In genomic region chr8:84203975-84204772, GRCm38 (mm10) we compare ENCODE assay signal across 8 mouse cellular contexts. TPM values are rescaled to one million over a fixed set of nuclear protein-coding genes. Genes with fewer than 3 reads are reported as not detected.
DNase-seq lines count a peak whose midpoint lies in the region; ATAC-seq and TF ChIP-seq lines count a peak whose summit lies in the region.

No protein-coding gene starts in this region.

- H3K27ac ChIP-seq in thymus, adult 2 months (ENCODE audit: control insufficient read depth, insufficient read depth, low read length) = peak overlapping the region; percentile 73
- peak overlapping the region; percentile 99 for H3K27ac ChIP-seq in embryonic facial prominence, embryonic 13.5 days
- peak overlapping the region; percentile 99 for H3K27ac ChIP-seq in heart, embryonic 16.5 days (ENCODE audit: low read length)
- H3K27ac ChIP-seq in macrophage = peak overlapping the region; percentile 99
- H3K27ac ChIP-seq in stomach, embryonic 16.5 days (ENCODE audit: low read length) = peak overlapping the region; percentile 98

- H3K79me2 ChIP-seq in macrophage (ENCODE audit: inconsistent target) = peaks cover 81% of the 10 kb centered on the region

- H3K4me1 ChIP-seq in thymus, adult 2 months (replicated peaks; ENCODE audit: control insufficient read depth, insufficient read depth, low read length) = peaks cover 65% of the 10 kb centered on the region
- H3K4me1 ChIP-seq in embryonic facial prominence, embryonic 13.5 days = peaks cover 79% of the 10 kb centered on the region
- H3K4me1 ChIP-seq in heart, embryonic 16.5 days (ENCODE audit: control insufficient read depth, insufficient read depth, low read length) = peaks cover 49% of the 10 kb centered on the region
- H3K4me1 ChIP-seq in stomach, embryonic 16.5 days (ENCODE audit: control insufficient read depth, insufficient read depth, low read length) = peaks cover 56% of the 10 kb centered on the region

- TF ChIP-seq CTCF in thymus, adult 2 months (IDR thresholded peaks at IDR 0.05; ENCODE audit: borderline replicate concordance, control insufficient read depth, extremely low read depth, insufficient read depth, low read length, poor library complexity) = no peak

- peak overlapping the region; percentile 95 for H3K9ac ChIP-seq in embryonic facial prominence, embryonic 13.5 days
- peak overlapping the region; percentile 97 for H3K9ac ChIP-seq in heart, embryonic 16.5 days (ENCODE audit: low read length)
- peak overlapping the region; percentile 85 for H3K9ac ChIP-seq in stomach, embryonic 16.5 days (ENCODE audit: low read length)

- H3K9me3 ChIP-seq in embryonic facial prominence, embryonic 13.5 days = no peaks in the 10 kb centered on the region
- no peaks in the 10 kb centered on the region for H3K9me3 ChIP-seq in heart, embryonic 16.5 days (replicated peaks; ENCODE audit: control insufficient read depth, low read length)
- H3K9me3 ChIP-seq in stomach, embryonic 16.5 days (replicated peaks; ENCODE audit: control insufficient read depth, low read length) = no peaks in the 10 kb centered on the region

- no peaks in the 10 kb centered on the region for H3K36me3 ChIP-seq in thymus, adult 2 months (ENCODE audit: control insufficient read depth, insufficient read depth, low read length)
- peaks cover 40% of the 10 kb centered on the region for H3K36me3 ChIP-seq in embryonic facial prominence, embryonic 13.5 days
- peaks cover 18% of the 10 kb centered on the region for H3K36me3 ChIP-seq in heart, embryonic 16.5 days (ENCODE audit: control insufficient read depth, insufficient read depth)
- peaks cover 18% of the 10 kb centered on the region; the same call in 1 of the 2 replicates for H3K36me3 ChIP-seq in macrophage (ENCODE audit: inconsistent target)
- peaks cover 13% of the 10 kb centered on the region for H3K36me3 ChIP-seq in stomach, embryonic 16.5 days (ENCODE audit: control insufficient read depth, insufficient read depth, low read length)

- H3K4me3 ChIP-seq in thymus, adult 2 months (ENCODE audit: control insufficient read depth, insufficient read depth, low read length) = peak overlapping the region; percentile 46
- H3K4me3 ChIP-seq in embryonic facial prominence, embryonic 13.5 days = peak overlapping the region; percentile 76
- H3K4me3 ChIP-seq in heart, embryonic 16.5 days (ENCODE audit: low read length) = peak overlapping the region; percentile 71
- peak overlapping the region; percentile 71 for H3K4me3 ChIP-seq in macrophage (ENCODE audit: inconsistent target)
- H3K4me3 ChIP-seq in stomach, embryonic 16.5 days (replicated peaks; ENCODE audit: low read length) = peak overlapping the region; percentile 90

- H3K4me2 ChIP-seq in embryonic facial prominence, embryonic 13.5 days = peak overlapping the region; percentile 94
- peak overlapping the region; percentile 96 for H3K4me2 ChIP-seq in heart, embryonic 16.5 days (ENCODE audit: low read depth, low read length)
- H3K4me2 ChIP-seq in stomach, embryonic 16.5 days (ENCODE audit: low read depth, low read length) = peak overlapping the region; percentile 94

- TF ChIP-seq POLR2A in thymus, adult 2 months (IDR thresholded peaks at IDR 0.05; ENCODE audit: control insufficient read depth, extremely low read depth, insufficient read depth, low read length, poor library complexity) = no peak

- ATAC-seq in embryonic facial prominence, embryonic 13.5 days (ENCODE audit: insufficient number of reproducible peaks, insufficient read depth, low FRiP score, low TSS enrichment, low read depth) = no peak
- peak; percentile 41 for ATAC-seq in heart, embryonic 16.5 days (replicated peaks; ENCODE audit: extremely low read depth, insufficient read depth, low FRiP score)
- ATAC-seq in stomach, embryonic 16.5 days (ENCODE audit: insufficient read depth, low FRiP score) = peak; percentile 6; the same call in 1 of the 2 replicates

- peak; percentile 33 for DNase-seq in thymus, adult 2 months
- no peak for DNase-seq in thymus, postnatal 10 days (ENCODE audit: low spot score in 2 of 2)
- DNase-seq in kidney, postnatal 10 days = peak; percentile 84
- no peak for DNase-seq in frontal cortex, adult 2 months (ENCODE audit: extremely low spot score in 1 of 2, low spot score in 1 of 2)

- 34% methylated on average over 13 of the region's 13 CpGs for WGBS in thymus, adult 2 months
- 55% methylated on average over 13 of the region's 13 CpGs for WGBS in embryonic facial prominence, embryonic 13.5 days
- 39% methylated on average over 13 of the region's 13 CpGs for WGBS in heart, embryonic 16.5 days
- 19% methylated on average over 13 of the region's 13 CpGs for WGBS in macrophage (ENCODE audit: missing documents)
- WGBS in stomach, embryonic 16.5 days = 42% methylated on average over 13 of the region's 13 CpGs

- no peaks in the 10 kb centered on the region for H3K27me3 ChIP-seq in thymus, adult 2 months (ENCODE audit: control insufficient read depth, insufficient read depth, low read length)
- H3K27me3 ChIP-seq in embryonic facial prominence, embryonic 13.5 days = no peaks in the 10 kb centered on the region
- no peaks in the 10 kb centered on the region for H3K27me3 ChIP-seq in heart, embryonic 16.5 days (ENCODE audit: control insufficient read depth, insufficient read depth, low read length)
- H3K27me3 ChIP-seq in stomach, embryonic 16.5 days (ENCODE audit: control insufficient read depth, insufficient read depth, low read length) = no peaks in the 10 kb centered on the region

RNA-seq across cellular contexts. Expression of gene Nanos3, which starts 19.2 kb away (rescaled TPM):
- polyA plus RNA-seq in thymus, adult 2 months (2012; rRNA removed) = 5.5 and 8.5 TPM in 2 replicates
- 2.9 and 5.2 TPM in 2 replicates for polyA plus RNA-seq in embryonic facial prominence, embryonic 13.5 days (2015; fragmentation: Nextera tagmentation; extraction: Ambion mirVana)
- polyA plus RNA-seq in heart, embryonic 16.5 days (2015; fragmentation: Nextera tagmentation; extraction: Ambion mirVana) = 1.5 and 1.6 TPM in 2 replicates
- not detected for total RNA-seq in macrophage (2018; cell fraction: chromatin; rRNA removed)
- total RNA-seq in macrophage (2018; cell fraction: cytosol; rRNA removed) = not detected
- not detected for total RNA-seq in macrophage (2018; cell fraction: nucleus; rRNA removed)
- polyA plus RNA-seq in macrophage (2018) = not detected in 3 replicates
- polyA plus RNA-seq in stomach, embryonic 16.5 days (2015; fragmentation: Nextera tagmentation; extraction: Ambion mirVana) = 1.3 TPM in 1 of 2 replicates, not detected in the other
- 2.1 and 2.6 TPM in 2 replicates for polyA plus RNA-seq in frontal cortex, adult 2 months (2012; rRNA removed)

RNA-seq across cellular contexts. Expression of gene Zswim4, which starts 32.7 kb away (rescaled TPM):
- 53.0 and 59.0 TPM in 2 replicates for polyA plus RNA-seq in thymus, adult 2 months (2012; rRNA removed)
- polyA plus RNA-seq in embryonic facial prominence, embryonic 13.5 days (2015; fragmentation: Nextera tagmentation; extraction: Ambion mirVana) = 19.6 and 22.6 TPM in 2 replicates
- 8.4 and 9.9 TPM in 2 replicates for polyA plus RNA-seq in heart, embryonic 16.5 days (2015; fragmentation: Nextera tagmentation; extraction: Ambion mirVana)
- 100 to 1,000 TPM in 10 of 26 experiments, 10 to 100 TPM in 16; 14.9 to 367 (median 57.3) TPM for total RNA-seq in macrophage (2018; cell fraction: chromatin; rRNA removed)
- total RNA-seq in macrophage (2018; cell fraction: cytosol; rRNA removed) = 100 to 1,000 TPM in 3 of 26 experiments, 10 to 100 TPM in 15, 1 to 10 TPM in 8; 8.4 to 139 (median 12.8) TPM
- 100 to 1,000 TPM in 9 of 26 experiments, 10 to 100 TPM in 17; 10.4 to 250 (median 62.3) TPM for total RNA-seq in macrophage (2018; cell fraction: nucleus; rRNA removed)
- 5.1 to 8.7 TPM (median 7.9 TPM) in 3 replicates for polyA plus RNA-seq in macrophage (2018)
- 9.7 and 10.5 TPM in 2 replicates for polyA plus RNA-seq in stomach, embryonic 16.5 days (2015; fragmentation: Nextera tagmentation; extraction: Ambion mirVana)
- 13.7 TPM in 2 replicates for polyA plus RNA-seq in frontal cortex, adult 2 months (2012; rRNA removed)

RNA-seq across cellular contexts. Expression of gene D8Ertd738e, which starts 45.3 kb away (rescaled TPM):
- 159 and 193 TPM in 2 replicates for polyA plus RNA-seq in thymus, adult 2 months (2012; rRNA removed)
- polyA plus RNA-seq in embryonic facial prominence, embryonic 13.5 days (2015; fragmentation: Nextera tagmentation; extraction: Ambion mirVana) = 318 and 344 TPM in 2 replicates
- polyA plus RNA-seq in heart, embryonic 16.5 days (2015; fragmentation: Nextera tagmentation; extraction: Ambion mirVana) = 297 and 311 TPM in 2 replicates
- total RNA-seq in macrophage (2018; cell fraction: chromatin; rRNA removed) = 10 to 100 TPM in 24 of 26 experiments, 1 to 10 TPM in 2; 5.9 to 54.7 (median 20.9) TPM
- 100 to 1,000 TPM; 149 to 210 (median 177) TPM for total RNA-seq in macrophage (2018; cell fraction: cytosol; rRNA removed)
- 10 to 100 TPM; 15.7 to 76.5 (median 48.7) TPM for total RNA-seq in macrophage (2018; cell fraction: nucleus; rRNA removed)
- 203 to 260 TPM (median 230 TPM) in 3 replicates for polyA plus RNA-seq in macrophage (2018)
- polyA plus RNA-seq in stomach, embryonic 16.5 days (2015; fragmentation: Nextera tagmentation; extraction: Ambion mirVana) = 271 and 289 TPM in 2 replicates
- 216 and 261 TPM in 2 replicates for polyA plus RNA-seq in frontal cortex, adult 2 months (2012; rRNA removed)

RNA-seq across cellular contexts. Expression of gene Mri1, which starts 53.0 kb away (rescaled TPM):
- polyA plus RNA-seq in thymus, adult 2 months (2012; rRNA removed) = 89.6 and 107 TPM in 2 replicates
- 62.4 and 69.8 TPM in 2 replicates for polyA plus RNA-seq in embryonic facial prominence, embryonic 13.5 days (2015; fragmentation: Nextera tagmentation; extraction: Ambion mirVana)
- polyA plus RNA-seq in heart, embryonic 16.5 days (2015; fragmentation: Nextera tagmentation; extraction: Ambion mirVana) = 45.0 and 46.2 TPM in 2 replicates
- total RNA-seq in macrophage (2018; cell fraction: chromatin; rRNA removed) = 10 to 100 TPM in 11 of 26 experiments, 1 to 10 TPM in 15; 1.1 to 27.3 (median 8.8) TPM
- total RNA-seq in macrophage (2018; cell fraction: cytosol; rRNA removed) = 1 to 10 TPM; 1.8 to 7.9 (median 4.1) TPM
- 10 to 100 TPM in 7 of 26 experiments, 1 to 10 TPM in 18, under 1 TPM in 1; 0.92 to 27.5 (median 5.8) TPM for total RNA-seq in macrophage (2018; cell fraction: nucleus; rRNA removed)
- 2.2 to 7.5 TPM (median 6.1 TPM) in 3 replicates for polyA plus RNA-seq in macrophage (2018)
- polyA plus RNA-seq in stomach, embryonic 16.5 days (2015; fragmentation: Nextera tagmentation; extraction: Ambion mirVana) = 49.2 and 55.0 TPM in 2 replicates
- 26.0 and 30.5 TPM in 2 replicates for polyA plus RNA-seq in frontal cortex, adult 2 months (2012; rRNA removed)

RNA-seq across cellular contexts. Expression of gene 4930432K21Rik, which starts 56.3 kb away (rescaled TPM):
- 1.9 and 2.4 TPM in 2 replicates for polyA plus RNA-seq in thymus, adult 2 months (2012; rRNA removed)
- polyA plus RNA-seq in embryonic facial prominence, embryonic 13.5 days (2015; fragmentation: Nextera tagmentation; extraction: Ambion mirVana) = 1.4 and 1.8 TPM in 2 replicates
- polyA plus RNA-seq in heart, embryonic 16.5 days (2015; fragmentation: Nextera tagmentation; extraction: Ambion mirVana) = 1.2 and 1.3 TPM in 2 replicates
- 1 to 10 TPM in 1 of 26 experiments, under 1 TPM in 11, not detected in 14; 0.33 to 1.3 (median 0.48) TPM for total RNA-seq in macrophage (2018; cell fraction: chromatin; rRNA removed)
- under 1 TPM in 23 of 26 experiments, not detected in 3; 0.03 to 0.29 (median 0.12) TPM for total RNA-seq in macrophage (2018; cell fraction: cytosol; rRNA removed)
- total RNA-seq in macrophage (2018; cell fraction: nucleus; rRNA removed) = under 1 TPM in 8 of 26 experiments, not detected in 18; 0.18 to 0.61 (median 0.39) TPM
- polyA plus RNA-seq in macrophage (2018) = 0.41 to 0.82 TPM (median 0.47 TPM) in 3 replicates
- polyA plus RNA-seq in stomach, embryonic 16.5 days (2015; fragmentation: Nextera tagmentation; extraction: Ambion mirVana) = 1.0 and 1.1 TPM in 2 replicates
- 2.6 and 2.9 TPM in 2 replicates for polyA plus RNA-seq in frontal cortex, adult 2 months (2012; rRNA removed)

Comparison
In these comparisons a context has a peak if more than half of its experiments do, and no peak if none do; other contexts are left out.
1. DNase-seq: peak in thymus, adult 2 months (single experiment) and kidney, postnatal 10 days (single experiment); none in thymus, postnatal 10 days (0 of 2) and frontal cortex, adult 2 months (0 of 2).
2. Peak in every context shown above with its lines, with median percentiles within 50 percentile points of each other: H3K27ac ChIP-seq, H3K4me3 ChIP-seq, H3K4me2 ChIP-seq and H3K9ac ChIP-seq.